Comparison of ENCODE assay signal across 14 mouse cellular contexts in genomic region chr5:27052441-27052840, GRCm38 (mm10).
DNase-seq lines count a peak whose midpoint lies in the region; ATAC-seq lines count a peak whose summit lies in the region.
"Had no signal": no experiment of that assay in that cellular context is flagged by ENCODE, and none has a peak within 500 bp of the region (broad histone marks: within the 10 kb centered on the region; RNA-seq: fewer than 3 reads in every experiment).

No protein-coding gene starts in this region.

- WGBS in limb, embryonic 11.5 days = 29% methylated on average over 2 of the region's 2 CpGs
- 36% methylated on average over 2 of the region's 2 CpGs for WGBS in limb, embryonic 10.5 days

- H3K9me3 ChIP-seq in limb, embryonic 11.5 days (ENCODE audit: control insufficient read depth, low read length) = no peaks in the 10 kb centered on the region
- no peaks in the 10 kb centered on the region for H3K9me3 ChIP-seq in limb, embryonic 10.5 days (replicated peaks)
- H3K9me3 ChIP-seq: forebrain, embryonic 10.5 days; heart, embryonic 15.5 days had no signal

- H3K9ac ChIP-seq in limb, embryonic 11.5 days (ENCODE audit: low read length) = no peak overlapping the region
- H3K9ac ChIP-seq: heart, embryonic 15.5 days had no signal

- H3K36me3 ChIP-seq in limb, embryonic 11.5 days (ENCODE audit: control insufficient read depth, insufficient read depth, low read length) = no peaks in the 10 kb centered on the region
- no peaks in the 10 kb centered on the region for H3K36me3 ChIP-seq in limb, embryonic 10.5 days
- H3K36me3 ChIP-seq: forebrain, embryonic 10.5 days; heart, embryonic 15.5 days had no signal

- H3K27ac ChIP-seq in limb, embryonic 11.5 days (replicated peaks; ENCODE audit: low read depth, low read length) = no peak overlapping the region
- H3K27ac ChIP-seq in limb, embryonic 10.5 days = no peak overlapping the region
- H3K27ac ChIP-seq: forebrain, embryonic 10.5 days; heart, embryonic 15.5 days; stomach, postnatal 0 days had no signal

- DNase-seq in embryo, embryonic 10 days (ENCODE audit: low spot score) = peak; percentile 74
- DNase-seq in embryo, embryonic 9.5 days (ENCODE audit: extremely low spot score) = no peak
- DNase-seq in limb, embryonic 11.5 days (ENCODE audit: low spot score) = peak; percentile 49
- DNase-seq in limb, embryonic 10.5 days (ENCODE audit: low spot score) = no peak
- peak; percentile 19 for DNase-seq in 416B (ENCODE audit: low read depth)
- DNase-seq in embryo, embryonic 10.5 days (ENCODE audit: low spot score) = peak; percentile 77
- DNase-seq in right cerebral cortex, postnatal 4 days = no peak
- DNase-seq in thymus, postnatal 10 days (ENCODE audit: low spot score in 2 of 2) = no peak
- DNase-seq: gastrocnemius, postnatal 10 days had no signal

- no peak overlapping the region for H3K4me3 ChIP-seq in limb, embryonic 11.5 days (ENCODE audit: low read depth, low read length)
- H3K4me3 ChIP-seq in limb, embryonic 10.5 days = no peak overlapping the region
- H3K4me3 ChIP-seq: forebrain, embryonic 10.5 days; heart, embryonic 15.5 days; megakaryocyte, embryonic 14.5 days had no signal

- no peak for ATAC-seq in limb, embryonic 11.5 days (ENCODE audit: insufficient number of reproducible peaks, low FRiP score, low TSS enrichment, low read depth)

- 0 out of 2 replicates have a peak, but pooled peaks cover 2% of the 10 kb centered on the region for H3K4me1 ChIP-seq in limb, embryonic 11.5 days (ENCODE audit: control insufficient read depth, insufficient read depth, low read length)
- peaks cover 14% of the 10 kb centered on the region for H3K4me1 ChIP-seq in limb, embryonic 10.5 days
- H3K4me1 ChIP-seq: megakaryocyte, embryonic 14.5 days had no signal

- no peak overlapping the region for H3K4me2 ChIP-seq in limb, embryonic 11.5 days (ENCODE audit: low read depth, severe bottlenecking)
- H3K4me2 ChIP-seq: heart, embryonic 15.5 days; liver, embryonic 11.5 days had no signal

- peaks cover 18% of the 10 kb centered on the region for H3K27me3 ChIP-seq in limb, embryonic 11.5 days (ENCODE audit: control insufficient read depth, insufficient read depth, low read length)
- peaks cover 44% of the 10 kb centered on the region for H3K27me3 ChIP-seq in limb, embryonic 10.5 days (ENCODE audit: low read depth, poor library complexity, severe bottlenecking)

Comparison
In these comparisons a context has a peak if more than half of its experiments do, and no peak if none do; other contexts are left out.
1. DNase-seq: peak in embryo, embryonic 10 days (single experiment), limb, embryonic 11.5 days (single experiment), 416B (single experiment) and embryo, embryonic 10.5 days (single experiment); none in embryo, embryonic 9.5 days (single experiment), limb, embryonic 10.5 days (single experiment), right cerebral cortex, postnatal 4 days (single experiment) and thymus, postnatal 10 days (0 of 2).